Mouse (Mus musculus) G1E (cell line): ENCODE measurements around the gene Elovl3.

Experiments
- CTCF ChIP-seq: IDR thresholded peaks from 2 replicates; pipeline ENCODE4 v1.5.1; 2012; ENCODE audit warnings: low read depth, low read length, inconsistent platforms, mixed read lengths
- GATA1 ChIP-seq: IDR thresholded peaks from 2 replicates; pipeline ENCODE4 v1.6.1; 2012; ENCODE audit warnings: borderline replicate concordance, low read length, inconsistent platforms, mixed read lengths
- POLR2AphosphoS5 ChIP-seq: IDR thresholded peaks from 2 replicates; pipeline ENCODE4 v1.6.1; 2012; ENCODE audit warnings: low read depth, low read length, inconsistent platforms; ENCODE audit not compliant: insufficient replicate concordance

- TF ChIP-seq CTCF (no peak), GATA1 (no peak), POLR2AphosphoS5 (no peak)
Measured at GRCm38 (mm10) chr19:46140324-46140723, 8.6 kb downstream of the Elovl3 start.
